Mouse (Mus musculus) lung, postnatal 0 days (tissue): Measurements from ENCODE around the gene Ttc25.

Experiments used
- CTCF ChIP-seq: IDR thresholded peaks from 2 replicates; pipeline ENCODE4 v1.5.1; 2016; ENCODE audit warnings: antibody characterized with exemption, mild to moderate bottlenecking
- EP300 ChIP-seq: IDR thresholded peaks from 2 replicates; pipeline ENCODE4 v1.6.1; 2016; ENCODE audit warnings: antibody characterized with exemption, mild to moderate bottlenecking, control low read depth

DNA sequence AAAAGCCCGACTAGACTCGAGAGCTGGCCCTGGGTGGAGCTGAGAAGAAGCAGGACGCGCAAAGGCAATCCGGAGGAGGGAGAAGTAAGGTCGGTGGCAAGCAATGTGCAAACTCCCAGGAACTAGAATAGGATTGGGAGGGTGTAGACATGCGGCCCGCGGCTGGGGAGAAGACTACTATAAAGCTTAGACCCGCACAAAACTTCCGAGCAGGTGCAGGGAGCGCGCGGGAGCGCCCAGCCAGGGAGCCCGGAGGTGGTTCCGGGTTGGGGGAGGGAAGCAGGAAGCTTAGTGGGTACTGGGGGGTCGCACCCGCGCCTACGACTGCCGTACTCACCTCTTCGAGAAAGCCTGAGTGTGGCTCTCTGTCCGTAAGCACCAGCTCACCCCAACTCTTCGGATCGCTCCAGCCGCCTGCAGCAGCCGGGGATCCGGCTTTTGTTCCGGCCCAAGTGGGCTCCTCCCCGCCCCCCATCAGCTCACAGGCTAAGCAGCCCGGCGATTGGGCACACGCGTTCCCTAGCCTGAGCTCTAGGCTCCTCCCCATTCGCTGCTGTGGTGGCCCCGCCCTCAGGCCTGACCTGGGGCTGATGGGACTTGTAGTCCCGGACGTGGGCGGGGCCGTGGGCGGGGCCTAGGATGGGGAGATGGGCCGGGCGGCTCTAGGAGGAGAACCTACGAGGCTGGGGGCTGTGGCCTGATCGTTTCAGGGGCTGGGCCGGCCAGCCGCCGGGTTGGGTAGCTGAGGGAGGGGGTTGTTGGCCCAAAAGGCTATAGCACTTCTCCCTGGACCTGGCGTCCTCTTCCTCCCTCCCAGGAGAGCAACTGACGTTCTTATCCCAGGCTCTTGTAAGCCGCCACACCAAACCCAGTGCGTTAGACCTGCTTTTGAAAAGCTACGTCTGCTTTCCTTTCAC, 17.7 kb upstream of the Ttc25 start, which contains the start of gene Acly:
- TF ChIP-seq CTCF (no peak), EP300 (no peak)
